Mouse (Mus musculus) central nervous system, embryonic 14 days (tissue): Measurements from ENCODE around the gene Xrn1. TPM values are rescaled to one million over a fixed set of nuclear protein-coding genes. Genes with fewer than 3 reads are reported as not detected.

Experiments
- polyA plus RNA-seq: library from polyadenylated mRNA; depleted of rRNA; stranded (reverse); fragments of >200 nt; gene quantifications from 2 replicates; pipeline ENCODE4 v1.2.3, GENCODE M21; 2012; rRNA removed

The Xrn1 gene
- polyA plus RNA-seq = 14.9 TPM in 2 replicates

DNA sequence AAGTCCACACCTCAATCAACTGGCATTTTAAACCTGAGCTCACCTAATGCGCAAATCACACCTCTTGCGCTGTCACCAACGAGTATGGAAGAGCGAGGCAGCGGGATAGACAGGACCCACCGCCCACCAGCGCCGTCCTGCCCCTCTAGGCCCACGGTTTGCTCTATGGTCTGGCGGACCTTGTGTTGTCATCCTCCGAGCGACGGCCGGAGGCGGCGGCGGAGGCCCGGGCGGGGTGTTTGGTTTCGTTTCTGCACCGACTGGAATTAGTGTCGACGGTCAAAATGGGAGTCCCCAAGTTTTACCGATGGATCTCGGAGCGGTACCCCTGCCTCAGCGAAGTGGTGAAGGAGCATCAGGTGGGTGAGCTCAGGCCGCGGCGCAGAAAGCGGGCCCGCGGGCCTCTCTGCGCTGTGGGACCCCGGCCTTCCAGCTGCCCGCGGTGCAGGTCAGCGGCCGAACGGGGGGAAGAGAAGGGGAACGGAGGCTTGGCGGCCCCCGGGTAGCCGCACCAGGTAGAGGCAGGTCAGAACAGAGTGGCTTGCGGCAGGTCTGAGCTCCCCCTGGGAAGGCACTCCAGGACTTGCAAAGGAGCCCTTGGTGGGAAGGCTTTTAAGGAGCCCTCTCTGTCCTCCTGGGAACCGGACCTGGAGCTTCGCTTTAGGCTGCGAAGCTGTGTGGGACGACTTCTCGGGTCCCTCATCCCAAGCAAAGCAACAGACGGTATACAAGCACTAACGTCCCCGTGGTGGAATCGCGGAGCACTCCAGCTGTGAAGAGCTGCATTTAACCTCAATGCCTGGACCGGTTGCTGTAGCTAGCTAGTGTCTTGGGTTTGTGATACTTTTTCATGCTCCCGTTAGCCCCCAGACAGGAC, at the start of gene Xrn1:
Gene Xrn1 (plus strand): TSS at position 176 of the 877 bp plus-strand sequence.

Other genes starting within 250 kb of the Xrn1 start
- gene Trpc1, start 204.4 kb upstream of the Xrn1 start, polyA plus RNA-seq = 6.8 and 7.3 TPM in 2 replicates
- gene Pls1, start 109.4 kb upstream of the Xrn1 start, polyA plus RNA-seq = 1.1 and 1.3 TPM in 2 replicates
- gene Atr, start 97.2 kb upstream of the Xrn1 start, polyA plus RNA-seq = 11.3 and 12.6 TPM in 2 replicates
- 3.3 and 4.4 TPM in 2 replicates for gene Gk5, start 164.6 kb downstream of the Xrn1 start, polyA plus RNA-seq
- gene Tfdp2, start 241.5 kb downstream of the Xrn1 start, polyA plus RNA-seq = 18.7 and 21.7 TPM in 2 replicates